Mouse (Mus musculus): Measurements from ENCODE around the gene Cdkn2b.

Cdkn2b gene

GRCm38 (mm10) chr4:89293516-89293915 is 17.3 kb downstream of the Cdkn2b start:
- DNase-seq (ENCODE audit: low read depth in 1 of 2, low spot score in 2 of 2): no peak

- DNase-seq (ENCODE audit: low read depth in 1 of 2, low spot score in 2 of 2): no peak
Observed at GRCm38 (mm10) chr4:89289028-89289427, 21.8 kb downstream of the Cdkn2b start.

- no peak for DNase-seq (ENCODE audit: low read depth in 1 of 2, low spot score in 2 of 2)
Observed at GRCm38 (mm10) chr4:89286566-89286965, 24.3 kb downstream of the Cdkn2b start.

GRCm38 (mm10) chr4:89285688-89286087 is 25.2 kb downstream of the Cdkn2b start:
- DNase-seq (ENCODE audit: low read depth in 1 of 2, low spot score in 2 of 2): no peak

GRCm38 (mm10) chr4:89282661-89283060 is 28.2 kb downstream of the Cdkn2b start:
- DNase-seq (ENCODE audit: low read depth in 1 of 2, low spot score in 2 of 2): no peak

- no peak for DNase-seq (ENCODE audit: low read depth in 1 of 2, low spot score in 2 of 2)
Observed at GRCm38 (mm10) chr4:89282036-89282566, 28.7 kb downstream of the Cdkn2b start.

- no peak for DNase-seq (ENCODE audit: low read depth in 1 of 2, low spot score in 2 of 2)
Observed at GRCm38 (mm10) chr4:89281236-89281635, 29.6 kb downstream of the Cdkn2b start.

GRCm38 (mm10) chr4:89279641-89280040 is 31.2 kb downstream of the Cdkn2b start:
- DNase-seq (ENCODE audit: low read depth in 1 of 2, low spot score in 2 of 2): no peak

GRCm38 (mm10) chr4:89277381-89277940 is 33.4 kb downstream of the Cdkn2b start:
- DNase-seq (ENCODE audit: low read depth in 1 of 2, low spot score in 2 of 2): no peak

- DNase-seq (ENCODE audit: low read depth in 1 of 2, low spot score in 2 of 2): no peak
Observed at GRCm38 (mm10) chr4:89276669-89277219, 34.1 kb downstream of the Cdkn2b start.

- no peak for DNase-seq (ENCODE audit: low read depth in 1 of 2, low spot score in 2 of 2)
Observed at GRCm38 (mm10) chr4:89275811-89276584, 34.8 kb downstream of the Cdkn2b start.

GRCm38 (mm10) chr4:89274829-89275548 is 35.9 kb downstream of the Cdkn2b start:
- no peak for DNase-seq (ENCODE audit: low read depth in 1 of 2, low spot score in 2 of 2)

- no peak for DNase-seq (ENCODE audit: low read depth in 1 of 2, low spot score in 2 of 2)
Observed at GRCm38 (mm10) chr4:89274006-89274405, 36.8 kb downstream of the Cdkn2b start.

- DNase-seq (ENCODE audit: low read depth in 1 of 2, low spot score in 2 of 2): no peak
Observed at GRCm38 (mm10) chr4:89273585-89273984, 37.3 kb downstream of the Cdkn2b start.

- no peak for DNase-seq (ENCODE audit: low read depth in 1 of 2, low spot score in 2 of 2)
Observed at GRCm38 (mm10) chr4:89272961-89273540, 37.8 kb downstream of the Cdkn2b start.

GRCm38 (mm10) chr4:89272101-89272718 is 38.6 kb downstream of the Cdkn2b start:
- no peak for DNase-seq (ENCODE audit: low read depth in 1 of 2, low spot score in 2 of 2)

- no peak for DNase-seq (ENCODE audit: low read depth in 1 of 2, low spot score in 2 of 2)
Observed at GRCm38 (mm10) chr4:89257768-89258167, 53.1 kb downstream of the Cdkn2b start.

Measured in monocyte, adult 2 months (primary cell).